Mouse (Mus musculus): ENCODE data around the gene Gnl2. TPM values are rescaled to one million over a fixed set of nuclear protein-coding genes. Genes with fewer than 3 reads are reported as not detected.

Gnl2 gene
- polyA plus RNA-seq, 1 experiment from 2014 or later: 72.5 TPM

- Histone ChIP-seq H3K4me3 (ENCODE audit: low read depth, low read length) (peak within 1 kb of the TSS; percentile 93), H3K27me3 (replicated peaks; ENCODE audit: control insufficient read depth, insufficient read depth, low read length) (no peaks in the 10 kb centered on the region), H3K36me3 (ENCODE audit: control insufficient read depth, insufficient read depth, low read length) (peaks cover 33% of the 10 kb centered on the region), H3K4me1 (ENCODE audit: control insufficient read depth, insufficient read depth, low read length) (peaks cover 10% of the 10 kb centered on the region), H3K9ac (ENCODE audit: low read depth, low read length) (peak within 1 kb of the TSS; percentile 89), H3K9me3 (ENCODE audit: control insufficient read depth, low read length) (no peaks in the 10 kb centered on the region), H3K4me2 (ENCODE audit: low read depth, low read length) (peak within 1 kb of the TSS; percentile 90), H3K27ac (replicated peaks; ENCODE audit: low read depth, low read length) (peak within 1 kb of the TSS; percentile 96)
- 2% methylated on average over 37 of the region's 63 CpGs for WGBS
- DNase-seq (ENCODE audit: low spot score) (peak; percentile 88), ATAC-seq (ENCODE audit: low read depth) (peak; percentile 94)
Measured at GRCm38 (mm10) chr4:125084403-125085345, 68.3 kb downstream of the Gnl2 start, which contains the start of gene Meaf6. Gene Meaf6, plus strand, starts transcription at chr4:125085134.

DNA sequence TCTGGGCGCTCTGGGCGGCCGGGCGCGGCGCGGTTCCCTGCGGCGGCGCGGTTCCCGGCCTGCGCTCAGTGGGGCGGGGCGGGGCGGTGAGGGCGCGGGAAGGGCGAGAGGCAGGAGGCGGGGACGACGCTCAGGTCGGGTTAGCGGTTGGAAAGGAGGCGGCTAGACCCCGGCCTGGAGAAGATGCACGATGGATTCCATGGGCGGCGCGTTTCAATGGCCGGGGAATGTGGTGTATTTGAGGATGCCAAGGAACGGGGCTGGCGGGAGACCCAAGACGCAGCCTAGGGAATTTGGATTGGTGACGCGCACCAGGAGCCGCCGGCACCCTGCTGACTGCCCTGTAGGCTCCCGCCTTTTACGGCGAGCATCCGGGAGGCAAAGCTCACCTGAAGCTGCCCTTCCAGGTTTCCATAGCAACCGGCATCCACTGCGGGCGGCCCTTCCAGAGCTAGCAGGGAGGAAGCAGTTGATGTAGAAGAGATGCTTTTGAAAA lies 69.0 kb downstream of the Gnl2 start:
- ATAC-seq (ENCODE audit: low read depth): peak; percentile 95
- H3K27ac ChIP-seq (replicated peaks; ENCODE audit: low read depth, low read length): peak overlapping the region; percentile 96
- DNase-seq (ENCODE audit: low spot score): peak; percentile 79
- H3K36me3 ChIP-seq (ENCODE audit: control insufficient read depth, insufficient read depth, low read length): peaks cover 40% of the 10 kb centered on the region
- H3K9me3 ChIP-seq (ENCODE audit: control insufficient read depth, low read length): no peaks in the 10 kb centered on the region
- peaks cover 10% of the 10 kb centered on the region for H3K4me1 ChIP-seq (ENCODE audit: control insufficient read depth, insufficient read depth, low read length)
- 0% methylated on average over 20 of the region's 45 CpGs for WGBS
- H3K4me2 ChIP-seq (ENCODE audit: low read depth, low read length): peak overlapping the region; percentile 90
- peak overlapping the region; percentile 89 for H3K9ac ChIP-seq (ENCODE audit: low read depth, low read length)
- no peaks in the 10 kb centered on the region for H3K27me3 ChIP-seq (replicated peaks; ENCODE audit: control insufficient read depth, insufficient read depth, low read length)
- peak overlapping the region; percentile 93 for H3K4me3 ChIP-seq (ENCODE audit: low read depth, low read length)

GRCm38 (mm10) chr4:125093031-125093430 lies 76.6 kb downstream of the Gnl2 start:
- H3K27ac ChIP-seq (replicated peaks; ENCODE audit: low read depth, low read length): no peak overlapping the region
- ATAC-seq (ENCODE audit: low read depth) (no peak), DNase-seq (ENCODE audit: low spot score) (no peak)
- peaks cover 52% of the 10 kb centered on the region for H3K36me3 ChIP-seq (ENCODE audit: control insufficient read depth, insufficient read depth, low read length)
- H3K9ac ChIP-seq (ENCODE audit: low read depth, low read length): no peak overlapping the region
- no peaks in the 10 kb centered on the region for H3K4me1 ChIP-seq (ENCODE audit: control insufficient read depth, insufficient read depth, low read length)
- H3K4me2 ChIP-seq (ENCODE audit: low read depth, low read length): no peak overlapping the region
- WGBS: 88% methylated on average over 5 of the region's 5 CpGs
- H3K4me3 ChIP-seq (ENCODE audit: low read depth, low read length): no peak overlapping the region
- H3K9me3 ChIP-seq (ENCODE audit: control insufficient read depth, low read length): no peaks in the 10 kb centered on the region
- H3K27me3 ChIP-seq (replicated peaks; ENCODE audit: control insufficient read depth, insufficient read depth, low read length): no peaks in the 10 kb centered on the region

DNA sequence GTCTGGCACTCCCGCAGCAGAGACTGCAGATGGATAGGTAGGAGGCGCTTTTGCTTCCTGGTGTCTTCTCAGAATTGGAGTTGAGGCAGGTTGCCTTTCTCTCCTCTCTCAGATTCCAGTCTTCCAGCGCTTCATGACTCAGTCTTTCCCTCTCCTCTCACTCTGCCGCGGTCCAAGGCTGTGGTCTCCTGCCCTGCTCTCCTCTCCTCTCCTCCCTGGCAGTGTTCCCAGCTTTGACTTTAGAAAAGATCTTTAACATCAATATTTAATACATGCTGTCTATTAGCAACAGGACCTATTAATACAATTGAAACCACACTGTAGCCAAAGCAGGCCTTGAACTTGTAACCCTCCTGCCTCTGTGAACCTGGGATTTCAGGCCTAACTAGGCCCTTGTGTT lies 79.7 kb downstream of the Gnl2 start:
- H3K4me2 ChIP-seq (ENCODE audit: low read depth, low read length): no peak overlapping the region
- H3K36me3 ChIP-seq (ENCODE audit: control insufficient read depth, insufficient read depth, low read length): peaks cover 32% of the 10 kb centered on the region
- 88% methylated on average over 5 of the region's 5 CpGs for WGBS
- no peak for ATAC-seq (ENCODE audit: low read depth)
- no peak overlapping the region for H3K27ac ChIP-seq (replicated peaks; ENCODE audit: low read depth, low read length)
- H3K4me1 ChIP-seq (ENCODE audit: control insufficient read depth, insufficient read depth, low read length): no peaks in the 10 kb centered on the region
- H3K9me3 ChIP-seq (ENCODE audit: control insufficient read depth, low read length): no peaks in the 10 kb centered on the region
- no peaks in the 10 kb centered on the region for H3K27me3 ChIP-seq (replicated peaks; ENCODE audit: control insufficient read depth, insufficient read depth, low read length)
- no peak overlapping the region for H3K9ac ChIP-seq (ENCODE audit: low read depth, low read length)
- no peak for DNase-seq (ENCODE audit: low spot score)
- no peak overlapping the region for H3K4me3 ChIP-seq (ENCODE audit: low read depth, low read length)

- DNase-seq (ENCODE audit: low spot score) (no peak), ATAC-seq (ENCODE audit: low read depth) (no peak)
- Histone ChIP-seq H3K9me3 (ENCODE audit: control insufficient read depth, low read length) (no peaks in the 10 kb centered on the region), H3K4me3 (ENCODE audit: low read depth, low read length) (no peak overlapping the region), H3K27ac (replicated peaks; ENCODE audit: low read depth, low read length) (no peak overlapping the region), H3K9ac (ENCODE audit: low read depth, low read length) (no peak overlapping the region), H3K4me1 (ENCODE audit: control insufficient read depth, insufficient read depth, low read length) (no peaks in the 10 kb centered on the region), H3K36me3 (ENCODE audit: control insufficient read depth, insufficient read depth, low read length) (peaks cover 23% of the 10 kb centered on the region; the same call in 1 of the 2 replicates), H3K27me3 (replicated peaks; ENCODE audit: control insufficient read depth, insufficient read depth, low read length) (no peaks in the 10 kb centered on the region), H3K4me2 (ENCODE audit: low read depth, low read length) (no peak overlapping the region)
- 83% methylated on average over 4 of the region's 4 CpGs for WGBS
Measured at GRCm38 (mm10) chr4:125097412-125097811, 81.0 kb downstream of the Gnl2 start.

DNA sequence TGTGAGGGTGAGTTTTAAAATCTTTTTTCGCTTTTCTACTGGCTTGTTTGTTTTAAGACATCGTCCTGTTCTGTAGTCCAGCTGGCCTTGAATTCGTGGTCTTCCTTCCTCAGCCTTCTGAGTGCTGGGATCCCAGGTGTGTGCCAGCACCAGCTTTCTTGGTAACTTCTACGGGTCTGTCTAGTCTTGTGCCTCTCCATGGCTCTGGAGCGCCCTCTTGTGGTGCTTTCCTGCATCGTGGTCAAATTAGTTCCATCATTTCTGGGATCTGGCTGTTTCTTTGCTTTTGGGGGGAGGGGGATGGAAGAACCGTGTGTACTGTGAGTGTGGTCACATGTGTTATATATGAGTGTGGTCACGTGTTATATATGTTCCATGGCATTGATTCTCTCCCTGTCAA lies 83.1 kb downstream of the Gnl2 start:
- no peak overlapping the region for H3K4me3 ChIP-seq (ENCODE audit: low read depth, low read length)
- H3K9ac ChIP-seq (ENCODE audit: low read depth, low read length): no peak overlapping the region
- peak; percentile 70 for DNase-seq (ENCODE audit: low spot score)
- H3K4me1 ChIP-seq (ENCODE audit: control insufficient read depth, insufficient read depth, low read length): no peaks in the 10 kb centered on the region
- H3K27me3 ChIP-seq (replicated peaks; ENCODE audit: control insufficient read depth, insufficient read depth, low read length): no peaks in the 10 kb centered on the region
- peak; percentile 84 for ATAC-seq (ENCODE audit: low read depth)
- 3% methylated on average over 8 of the region's 8 CpGs for WGBS
- H3K27ac ChIP-seq (replicated peaks; ENCODE audit: low read depth, low read length): no peak overlapping the region
- H3K4me2 ChIP-seq (ENCODE audit: low read depth, low read length): no peak overlapping the region
- no peaks in the 10 kb centered on the region for H3K9me3 ChIP-seq (ENCODE audit: control insufficient read depth, low read length)
- peaks cover 27% of the 10 kb centered on the region; the same call in 1 of the 2 replicates for H3K36me3 ChIP-seq (ENCODE audit: control insufficient read depth, insufficient read depth, low read length)

DNA sequence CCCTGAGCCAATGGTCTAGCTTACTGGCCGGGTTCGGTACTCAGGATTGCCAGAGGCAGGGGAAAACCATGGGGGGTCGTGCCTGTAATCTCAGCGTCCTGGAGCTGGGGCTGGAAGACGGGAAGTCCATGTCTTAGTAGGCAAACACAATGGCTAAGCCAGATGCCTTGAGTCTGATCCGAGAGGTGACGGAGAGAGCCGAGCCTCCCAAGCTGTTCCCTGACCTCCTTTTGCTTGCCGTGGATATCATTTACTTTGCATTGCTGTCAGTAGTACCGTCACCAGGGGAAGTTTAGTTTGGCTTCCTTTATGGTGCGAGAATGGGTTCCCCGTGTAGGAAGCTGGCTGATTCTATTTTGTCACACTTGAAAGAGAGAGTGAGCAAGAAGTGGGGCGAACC lies 84.9 kb downstream of the Gnl2 start:
- no peak overlapping the region for H3K9ac ChIP-seq (ENCODE audit: low read depth, low read length)
- ATAC-seq (ENCODE audit: low read depth) (no peak), DNase-seq (ENCODE audit: low spot score) (no peak)
- H3K9me3 ChIP-seq (ENCODE audit: control insufficient read depth, low read length): no peaks in the 10 kb centered on the region
- no peaks in the 10 kb centered on the region for H3K4me1 ChIP-seq (ENCODE audit: control insufficient read depth, insufficient read depth, low read length)
- no peak overlapping the region for H3K4me3 ChIP-seq (ENCODE audit: low read depth, low read length)
- WGBS: 66% methylated on average over 13 of the region's 13 CpGs
- H3K36me3 ChIP-seq (ENCODE audit: control insufficient read depth, insufficient read depth, low read length): peaks cover 45% of the 10 kb centered on the region
- no peak overlapping the region for H3K27ac ChIP-seq (replicated peaks; ENCODE audit: low read depth, low read length)
- no peak overlapping the region for H3K4me2 ChIP-seq (ENCODE audit: low read depth, low read length)
- no peaks in the 10 kb centered on the region for H3K27me3 ChIP-seq (replicated peaks; ENCODE audit: control insufficient read depth, insufficient read depth, low read length)
